Comparison of ENCODE assay signal across 21 mouse cellular contexts in genomic region chr5:64435958-64436357, GRCm38 (mm10).
A peak's percentile ranks its signal among the peaks of the same experiment; 100 is the strongest.
DNase-seq lines count a peak whose midpoint lies in the region; ATAC-seq and TF ChIP-seq lines count a peak whose summit lies in the region.
"Had no signal": no experiment of that assay in that cellular context is flagged by ENCODE, and none has a peak within 500 bp of the region (broad histone marks: within the 10 kb centered on the region; RNA-seq: fewer than 3 reads in every experiment).

No protein-coding gene starts in this region.

- TF ChIP-seq POLR2A in embryonic fibroblast, embryonic 13.5 days (IDR thresholded peaks at IDR 0.05; ENCODE audit: low read depth, low read length) = no peak

- ATAC-seq in limb, embryonic 15.5 days (ENCODE audit: insufficient number of reproducible peaks, low FRiP score, low TSS enrichment, low read depth) = no peak
- no peak for ATAC-seq in liver, embryonic 12.5 days
- no peak for ATAC-seq in liver, embryonic 16.5 days (ENCODE audit: low read depth)
- ATAC-seq: forebrain, embryonic 13.5 days; forebrain, postnatal 0 days had no signal

- no peaks in the 10 kb centered on the region for H3K9me3 ChIP-seq in limb, embryonic 15.5 days
- H3K9me3 ChIP-seq in limb, embryonic 10.5 days (replicated peaks) = no peaks in the 10 kb centered on the region
- no peaks in the 10 kb centered on the region for H3K9me3 ChIP-seq in liver, embryonic 12.5 days (replicated peaks)
- no peaks in the 10 kb centered on the region for H3K9me3 ChIP-seq in liver, embryonic 16.5 days (replicated peaks; ENCODE audit: control insufficient read depth, low read length)
- H3K9me3 ChIP-seq: embryonic facial prominence, embryonic 13.5 days; forebrain, embryonic 13.5 days; heart, embryonic 15.5 days; hindbrain, embryonic 10.5 days had no signal

- no peaks in the 10 kb centered on the region for H3K36me3 ChIP-seq in limb, embryonic 15.5 days
- H3K36me3 ChIP-seq in limb, embryonic 10.5 days = no peaks in the 10 kb centered on the region
- H3K36me3 ChIP-seq in liver, embryonic 12.5 days = no peaks in the 10 kb centered on the region
- H3K36me3 ChIP-seq in liver, embryonic 16.5 days (ENCODE audit: control insufficient read depth, insufficient read depth) = no peaks in the 10 kb centered on the region
- H3K36me3 ChIP-seq: embryonic facial prominence, embryonic 13.5 days; heart, embryonic 15.5 days; hindbrain, embryonic 10.5 days had no signal

- no peak overlapping the region for H3K9ac ChIP-seq in limb, embryonic 15.5 days
- peak overlapping the region; percentile 65 for H3K9ac ChIP-seq in liver, embryonic 12.5 days
- H3K9ac ChIP-seq in liver, embryonic 16.5 days (ENCODE audit: low read depth, low read length) = peak overlapping the region; percentile 54
- H3K9ac ChIP-seq: embryonic facial prominence, embryonic 13.5 days; forebrain, embryonic 13.5 days; forebrain, postnatal 0 days; heart, embryonic 15.5 days; hindbrain, embryonic 14.5 days had no signal

- WGBS in limb, embryonic 15.5 days = 37% methylated on average over 2 of the region's 2 CpGs
- 77% methylated on average over 2 of the region's 2 CpGs for WGBS in limb, embryonic 10.5 days
- 67% methylated on average over 2 of the region's 2 CpGs for WGBS in liver, embryonic 12.5 days (ENCODE audit: insufficient replicate concordance)
- WGBS in liver, embryonic 16.5 days (ENCODE audit: insufficient replicate concordance) = 46% methylated on average over 2 of the region's 2 CpGs

- peak overlapping the region; percentile 1; the same call in 1 of the 2 replicates for H3K27ac ChIP-seq in limb, embryonic 15.5 days
- H3K27ac ChIP-seq in limb, embryonic 10.5 days = no peak overlapping the region
- H3K27ac ChIP-seq in embryonic fibroblast, embryonic 13.5 days (ENCODE audit: insufficient read depth, low read length) = peak overlapping the region; percentile 49; the same call in 1 of the 2 replicates
- peak overlapping the region; percentile 95 for H3K27ac ChIP-seq in liver, embryonic 12.5 days
- H3K27ac ChIP-seq in liver, embryonic 16.5 days (ENCODE audit: low read length) = peak overlapping the region; percentile 94
- H3K27ac ChIP-seq: embryonic facial prominence, embryonic 13.5 days; forebrain, embryonic 13.5 days; heart, adult 2 months; heart, embryonic 15.5 days; hindbrain, embryonic 10.5 days; hindbrain, embryonic 14.5 days had no signal

- TF ChIP-seq CTCF in embryonic fibroblast, embryonic 13.5 days (IDR thresholded peaks at IDR 0.05; ENCODE audit: borderline replicate concordance, insufficient read depth, low read length) = no peak

- no peak overlapping the region for H3K4me2 ChIP-seq in limb, embryonic 15.5 days
- peak overlapping the region; percentile 53 for H3K4me2 ChIP-seq in liver, embryonic 12.5 days
- peak overlapping the region; percentile 52 for H3K4me2 ChIP-seq in liver, embryonic 16.5 days (ENCODE audit: low read depth, low read length)
- H3K4me2 ChIP-seq: embryonic facial prominence, embryonic 13.5 days; forebrain, embryonic 13.5 days; heart, embryonic 11.5 days; heart, embryonic 15.5 days; hindbrain, embryonic 14.5 days had no signal

- DNase-seq in limb, embryonic 10.5 days (ENCODE audit: low spot score) = no peak
- no peak for DNase-seq in adrenal gland, postnatal 14 days
- no peak for DNase-seq in T-cell, adult 2 months (ENCODE audit: low spot score)
- DNase-seq in spleen, postnatal 4 days (ENCODE audit: low spot score in 2 of 2) = no peak
- DNase-seq: adrenal gland, postnatal 10 days; cerebellum, adult 18-20 months; cerebellum, adult 9-11 months; cerebellum, postnatal 36 days; forebrain, postnatal 0 days; gastrocnemius, postnatal 14 days; heart, adult 2 months had no signal

- H3K27me3 ChIP-seq in limb, embryonic 15.5 days = no peaks in the 10 kb centered on the region
- H3K27me3 ChIP-seq in limb, embryonic 10.5 days (ENCODE audit: low read depth, poor library complexity, severe bottlenecking) = no peaks in the 10 kb centered on the region
- 0 out of 2 replicates have a peak, but pooled peaks cover 10% of the 10 kb centered on the region for H3K27me3 ChIP-seq in liver, embryonic 12.5 days (replicated peaks)
- no peaks in the 10 kb centered on the region for H3K27me3 ChIP-seq in liver, embryonic 16.5 days (ENCODE audit: control insufficient read depth, insufficient read depth, low read depth, low read length)
- H3K27me3 ChIP-seq: embryonic facial prominence, embryonic 13.5 days; forebrain, embryonic 13.5 days; heart, embryonic 15.5 days had no signal

- peaks cover 26% of the 10 kb centered on the region for H3K4me1 ChIP-seq in limb, embryonic 15.5 days
- 0 out of 2 replicates have a peak, but pooled peaks cover 8% of the 10 kb centered on the region for H3K4me1 ChIP-seq in limb, embryonic 10.5 days
- H3K4me1 ChIP-seq in embryonic fibroblast, embryonic 13.5 days (ENCODE audit: control insufficient read depth, insufficient read depth, low read length) = no peaks in the 10 kb centered on the region
- H3K4me1 ChIP-seq in liver, embryonic 12.5 days = peaks cover 69% of the 10 kb centered on the region
- H3K4me1 ChIP-seq in liver, embryonic 16.5 days (ENCODE audit: control insufficient read depth, low read depth, low read length) = peaks cover 60% of the 10 kb centered on the region
- H3K4me1 ChIP-seq: forebrain, embryonic 13.5 days; heart, embryonic 15.5 days had no signal

- no peak overlapping the region for H3K4me3 ChIP-seq in limb, embryonic 15.5 days
- no peak overlapping the region for H3K4me3 ChIP-seq in limb, embryonic 10.5 days
- no peak overlapping the region for H3K4me3 ChIP-seq in embryonic fibroblast, embryonic 13.5 days (ENCODE audit: insufficient read depth, low read length)
- H3K4me3 ChIP-seq in liver, embryonic 12.5 days = no peak overlapping the region
- no peak overlapping the region; the same call in 1 of the 2 replicates for H3K4me3 ChIP-seq in liver, embryonic 16.5 days (ENCODE audit: low read depth, low read length)
- H3K4me3 ChIP-seq: embryonic facial prominence, embryonic 13.5 days; forebrain, embryonic 13.5 days; heart, adult 2 months; heart, embryonic 15.5 days; hindbrain, embryonic 10.5 days had no signal
